Mouse (Mus musculus) testis, adult 2 months (tissue): ENCODE measurements around the gene Asb6. TPM values are rescaled to one million over a fixed set of nuclear protein-coding genes. Genes with fewer than 3 reads are reported as not detected.

Source experiments
- H3K27ac ChIP-seq: fragments of 200-500 bp; 2 replicates; pipeline ENCODE4 v1.5.1; 2012; ENCODE audit warnings: low read depth, low read length; ENCODE audit not compliant: control insufficient read depth, insufficient read depth
- H3K27me3 ChIP-seq: fragments of 200-500 bp; 2 replicates; pipeline ENCODE4 v1.6.1; 2012; ENCODE audit warnings: mild to moderate bottlenecking, low read length, moderate library complexity; ENCODE audit not compliant: control insufficient read depth, insufficient read depth
- H3K36me3 ChIP-seq: fragments of 200-500 bp; 2 replicates; pipeline ENCODE4 v1.6.1; 2012; ENCODE audit warnings: mild to moderate bottlenecking, low read length; ENCODE audit not compliant: control insufficient read depth, insufficient read depth
- H3K4me1 ChIP-seq: fragments of 200-500 bp; 2 replicates; pipeline ENCODE4 v1.6.1; 2012; ENCODE audit warnings: low read length; ENCODE audit not compliant: control insufficient read depth, insufficient read depth
- H3K4me3 ChIP-seq: fragments of 200-500 bp; 2 replicates; pipeline ENCODE4 v1.5.1; 2012; ENCODE audit warnings: low read depth, mild to moderate bottlenecking, low read length, moderate library complexity, mixed read lengths; ENCODE audit not compliant: control insufficient read depth
- CTCF ChIP-seq: fragments of 200-500 bp; IDR thresholded peaks from 2 replicates; pipeline ENCODE4 v1.5.1; 2012; ENCODE audit warnings: low read depth, mild to moderate bottlenecking, inconsistent platforms, low read length, moderate library complexity; ENCODE audit not compliant: control insufficient read depth, insufficient read depth, insufficient replicate concordance
- POLR2A ChIP-seq: fragments of 200-500 bp; IDR thresholded peaks from 2 replicates; pipeline ENCODE4 v1.6.1; 2012; ENCODE audit warnings: low read depth, mild to moderate bottlenecking, inconsistent platforms, low read length, moderate library complexity; ENCODE audit not compliant: control insufficient read depth
- polyA plus RNA-seq: library from polyadenylated mRNA; depleted of rRNA; stranded (reverse); fragments of >200 nt; gene quantifications from 2 replicates; pipeline ENCODE4 v1.2.3, GENCODE M21; 2012; rRNA removed

Gene Asb6
- polyA plus RNA-seq = 9.3 and 10.5 TPM in 2 replicates

- Histone ChIP-seq H3K4me1 (peaks cover 17% of the 10 kb centered on the region), H3K27me3 (no peaks in the 10 kb centered on the region), H3K27ac (no peak within 1 kb of the TSS), H3K4me3 (no peak within 1 kb of the TSS), H3K36me3 (no peaks in the 10 kb centered on the region)
- TF ChIP-seq POLR2A (no peak), CTCF (no peak)
These were observed at the start of gene Asb6 for GRCm38 (mm10) chr2:30830283-30830795. Gene Asb6, minus strand, starts transcription at chr2:30830333.

GRCm38 (mm10) chr2:30879481-30879880 lies 49.3 kb upstream of the Asb6 start:
- H3K4me3 ChIP-seq = no peak overlapping the region
- TF ChIP-seq POLR2A (no peak), CTCF (no peak)
- no peaks in the 10 kb centered on the region for H3K36me3 ChIP-seq
- no peaks in the 10 kb centered on the region for H3K27me3 ChIP-seq
- H3K4me1 ChIP-seq = no peaks in the 10 kb centered on the region
- no peak overlapping the region for H3K27ac ChIP-seq

- Histone ChIP-seq H3K27me3 (no peaks in the 10 kb centered on the region), H3K4me3 (no peak overlapping the region), H3K36me3 (no peaks in the 10 kb centered on the region), H3K27ac (no peak overlapping the region), H3K4me1 (no peaks in the 10 kb centered on the region)
- TF ChIP-seq CTCF = no peak
- no peak for TF ChIP-seq POLR2A
These were observed 45.7 kb upstream of the Asb6 start for GRCm38 (mm10) chr2:30875621-30876432.

GRCm38 (mm10) chr2:30875096-30875495 lies 45.0 kb upstream of the Asb6 start:
- Histone ChIP-seq H3K27me3 (no peaks in the 10 kb centered on the region), H3K36me3 (no peaks in the 10 kb centered on the region), H3K27ac (no peak overlapping the region), H3K4me1 (no peaks in the 10 kb centered on the region), H3K4me3 (no peak overlapping the region)
- TF ChIP-seq CTCF = no peak
- no peak for TF ChIP-seq POLR2A

- TF ChIP-seq POLR2A (no peak), CTCF (no peak)
- H3K36me3 ChIP-seq = no peaks in the 10 kb centered on the region
- no peaks in the 10 kb centered on the region for H3K4me1 ChIP-seq
- no peak overlapping the region for H3K27ac ChIP-seq
- H3K27me3 ChIP-seq = no peaks in the 10 kb centered on the region
- no peak overlapping the region for H3K4me3 ChIP-seq
These were observed 44.3 kb upstream of the Asb6 start for GRCm38 (mm10) chr2:30874445-30874844.

- Histone ChIP-seq H3K4me1 (no peaks in the 10 kb centered on the region), H3K27ac (no peak overlapping the region)
These were observed 42.5 kb upstream of the Asb6 start for GRCm38 (mm10) chr2:30872669-30873068.

GRCm38 (mm10) chr2:30870863-30871262 lies 40.7 kb upstream of the Asb6 start:
- no peaks in the 10 kb centered on the region for H3K27me3 ChIP-seq
- no peaks in the 10 kb centered on the region for H3K36me3 ChIP-seq
- no peak overlapping the region for H3K27ac ChIP-seq
- H3K4me1 ChIP-seq = no peaks in the 10 kb centered on the region
- H3K4me3 ChIP-seq = no peak overlapping the region
- TF ChIP-seq POLR2A = no peak
- TF ChIP-seq CTCF = no peak

More at GRCm38 (mm10) chr2:30872669-30873068, 42.5 kb upstream of the Asb6 start:
- H3K27me3 ChIP-seq = no peaks in the 10 kb centered on the region
- TF ChIP-seq CTCF (no peak), POLR2A (no peak)
- H3K4me3 ChIP-seq = no peak overlapping the region
- no peaks in the 10 kb centered on the region for H3K36me3 ChIP-seq

GRCm38 (mm10) chr2:30865426-30865825 lies 35.3 kb upstream of the Asb6 start:
- Histone ChIP-seq H3K4me3 (no peak overlapping the region), H3K4me1 (peaks cover 5% of the 10 kb centered on the region), H3K27ac (no peak overlapping the region), H3K36me3 (no peaks in the 10 kb centered on the region), H3K27me3 (no peaks in the 10 kb centered on the region)
- TF ChIP-seq POLR2A (no peak), CTCF (no peak)
